Mouse (Mus musculus) midbrain, postnatal 0 days (tissue): ENCODE data around the gene Maml1. TPM values are rescaled to one million over a fixed set of nuclear protein-coding genes. Genes with fewer than 3 reads are reported as not detected.
"Not testable (repeated sequence)": the region's sequence is repeated elsewhere in the genome, so short reads cannot be mapped to it uniquely, and the experiment has no call there.

Experiments used
- ATAC-seq: fragments of 200-750 bp; cut with Nextera tagmentation; 2 replicates; pipeline ENCODE4 v1.8.0; 2017; ENCODE audit warnings: moderate number of reproducible peaks, mild to moderate bottlenecking, moderate TSS enrichment, moderate library complexity; ENCODE audit not compliant: low FRiP score
- DNase-seq: peaks from one replicate; pipeline ENCODE4 v3.0.0-alpha.2; 2015; ENCODE audit warnings: low spot score
- H3K27ac ChIP-seq: fragments of 300-500 bp; sonication (generic); 2 replicates; pipeline ENCODE4 v1.5.1; 2014; ENCODE audit warnings: low read depth, mild to moderate bottlenecking, low read length, mixed read lengths
- H3K27me3 ChIP-seq: fragments of 300-500 bp; sonication (generic); 2 replicates; pipeline ENCODE4 v1.6.1; 2014; ENCODE audit warnings: low read length, control low read depth, mixed read lengths; ENCODE audit not compliant: insufficient read depth
- H3K36me3 ChIP-seq: fragments of 300-500 bp; sonication (generic); 2 replicates; pipeline ENCODE4 v1.6.1; 2014; ENCODE audit warnings: low read length, control low read depth, mixed read lengths; ENCODE audit not compliant: insufficient read depth
- H3K4me1 ChIP-seq: fragments of 300-500 bp; sonication (generic); 2 replicates; pipeline ENCODE4 v1.6.1; 2014; ENCODE audit warnings: mild to moderate bottlenecking, control low read depth, antibody characterized with exemption, low read length, mixed read lengths; ENCODE audit not compliant: insufficient read depth
- H3K4me2 ChIP-seq: fragments of 300-500 bp; sonication (generic); 2 replicates; pipeline ENCODE4 v1.6.1; 2014; ENCODE audit warnings: low read depth, mild to moderate bottlenecking, low read length, mixed read lengths; ENCODE audit not compliant: poor library complexity, severe bottlenecking
- H3K4me3 ChIP-seq: fragments of 300-500 bp; sonication (generic); 2 replicates; pipeline ENCODE4 v1.5.1; 2014; ENCODE audit warnings: low read depth, mild to moderate bottlenecking, low read length, moderate library complexity
- H3K9ac ChIP-seq: fragments of 300-500 bp; sonication (generic); replicated peaks from 2 replicates; pipeline ENCODE4 v1.6.1; 2014; ENCODE audit warnings: mild to moderate bottlenecking, low read length, moderate library complexity, mixed read lengths; ENCODE audit not compliant: poor library complexity, severe bottlenecking
- H3K9me3 ChIP-seq: fragments of 300-500 bp; sonication (generic); 2 replicates; pipeline ENCODE4 v1.6.1; 2016; ENCODE audit warnings: low read length, control low read depth
- CTCF ChIP-seq: IDR thresholded peaks from 2 replicates; pipeline ENCODE4 v1.5.1; 2016; ENCODE audit warnings: antibody characterized with exemption, mild to moderate bottlenecking
- WGBS: fragments of 180-500 bp; shearing (Covaris S2); extraction: QIAGEN DNeasy Blood & Tissue Kit; methylation state at CpG from one replicate; pipeline ENCODE4 v1.1.7; 2014; 5-methylcytosine and 5-hydroxymethylcytosine counted together
- polyA plus RNA-seq: library from polyadenylated mRNA; unstranded; fragments of >200 nt; fragmentation: Nextera tagmentation; extraction: Ambion mirVana; gene quantifications from 2 replicates; pipeline ENCODE4 v1.2.1, GENCODE M21; 2015
- total RNA-seq: library from RNA; depleted of rRNA; stranded (reverse); fragments of >200 nt; gene quantifications from 2 replicates; pipeline ENCODE4 v1.2.3, GENCODE M21; 2014

Gene Maml1
- total and polyA plus RNA-seq, 2 experiments from 2014 or later, result 1.6 to 12.8 TPM

DNA sequence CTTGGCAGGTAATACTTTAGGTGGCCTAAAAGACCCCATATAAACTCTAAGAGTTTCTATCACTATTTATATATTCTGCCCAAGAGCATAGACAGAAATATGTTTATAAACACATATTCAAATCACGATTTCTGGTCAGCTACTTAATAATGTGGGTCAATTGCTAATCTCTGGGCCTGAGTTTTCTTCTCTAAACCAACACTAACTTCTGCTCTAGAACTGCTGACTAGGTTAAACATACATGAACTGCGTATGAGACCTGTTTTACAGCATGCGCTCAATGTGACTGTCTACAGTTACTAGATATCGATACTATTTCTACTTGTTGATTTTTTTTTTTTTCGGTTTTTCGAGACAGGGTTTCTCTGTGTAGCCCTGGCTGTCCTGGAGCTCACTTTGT lies 29.1 kb upstream of the Maml1 start:
- no peak for TF ChIP-seq CTCF
- H3K4me1 ChIP-seq, result peaks cover 13% of the 10 kb centered on the region; the same call in 1 of the 2 replicates
- ATAC-seq (no peak), DNase-seq (no peak)
- no peak overlapping the region for H3K4me3 ChIP-seq
- no peak overlapping the region for H3K27ac ChIP-seq
- no peaks in the 10 kb centered on the region for H3K36me3 ChIP-seq
- no peak overlapping the region for H3K9ac ChIP-seq
- no peaks in the 10 kb centered on the region for H3K9me3 ChIP-seq
- 94% methylated on average over 6 of the region's 6 CpGs for WGBS
- H3K27me3 ChIP-seq, result no peaks in the 10 kb centered on the region
- H3K4me2 ChIP-seq, result no peak overlapping the region

GRCm38 (mm10) chr11:50319343-50319742 lies 27.2 kb upstream of the Maml1 start:
- DNase-seq, ATAC-seq, H3K36me3 ChIP-seq, H3K4me3 ChIP-seq, H3K4me1 ChIP-seq, H3K27me3 ChIP-seq, H3K27ac ChIP-seq, H3K9me3 ChIP-seq, H3K9ac ChIP-seq, H3K4me2 ChIP-seq: not testable (repeated sequence)
- 87% methylated on average over 4 of the region's 4 CpGs for WGBS
- TF ChIP-seq CTCF, result peak; percentile 12; the same call in 1 of the 2 replicates

- DNase-seq (no peak), ATAC-seq (no peak)
- H3K27ac ChIP-seq, result no peak overlapping the region
- peaks cover 13% of the 10 kb centered on the region for H3K36me3 ChIP-seq
- no peaks in the 10 kb centered on the region for H3K4me1 ChIP-seq
- H3K9me3 ChIP-seq, result no peaks in the 10 kb centered on the region
- no peak overlapping the region for H3K4me3 ChIP-seq
- no peaks in the 10 kb centered on the region for H3K27me3 ChIP-seq
- no peak for TF ChIP-seq CTCF
- WGBS, result 82% methylated on average over 2 of the region's 2 CpGs
- no peak overlapping the region for H3K4me2 ChIP-seq
- H3K9ac ChIP-seq, result no peak overlapping the region
Measured at GRCm38 (mm10) chr11:50312803-50313202, 20.7 kb upstream of the Maml1 start.

DNA sequence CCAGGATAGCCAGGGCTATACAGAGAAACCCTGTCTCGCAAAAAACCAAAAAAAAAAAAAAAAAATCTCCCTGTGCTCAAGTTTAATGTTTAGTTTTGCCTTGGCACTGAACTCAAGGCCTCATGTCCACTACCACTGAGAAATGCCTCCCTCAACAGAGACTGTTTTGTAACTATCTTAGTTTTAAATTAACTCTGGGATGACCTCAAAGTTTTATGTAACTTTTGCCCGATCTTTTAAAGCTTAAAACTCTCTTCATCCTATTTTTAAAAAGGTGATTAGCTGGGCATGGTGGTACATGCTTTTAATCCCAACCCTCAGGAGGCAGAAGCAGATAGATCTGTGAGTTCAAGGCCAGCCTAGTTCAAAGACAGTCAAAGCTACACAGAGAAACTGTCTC lies 11.3 kb upstream of the Maml1 start:
- Histone ChIP-seq H3K9ac (no peak overlapping the region), H3K4me2 (no peak overlapping the region), H3K9me3 (no peaks in the 10 kb centered on the region), H3K27ac (no peak overlapping the region), H3K4me1 (no peaks in the 10 kb centered on the region), H3K4me3 (no peak overlapping the region), H3K27me3 (no peaks in the 10 kb centered on the region), H3K36me3 (peaks cover 46% of the 10 kb centered on the region)
- ATAC-seq, result no peak
- no peak for DNase-seq
- no peak for TF ChIP-seq CTCF
- 99% methylated on average over 2 of the region's 2 CpGs for WGBS

GRCm38 (mm10) chr11:50291321-50292165 lies 568 bp downstream of the Maml1 start:
- peaks cover 8% of the 10 kb centered on the region; the same call in 1 of the 2 replicates for H3K4me1 ChIP-seq
- peak overlapping the region; percentile 99 for H3K27ac ChIP-seq
- peaks cover 10% of the 10 kb centered on the region for H3K36me3 ChIP-seq
- H3K4me3 ChIP-seq, result peak overlapping the region; percentile 98
- no peaks in the 10 kb centered on the region for H3K9me3 ChIP-seq
- ATAC-seq (peak; percentile 82), DNase-seq (peak; percentile 58)
- WGBS, result 3% methylated on average over 73 of the region's 85 CpGs
- peak overlapping the region; percentile 81 for H3K4me2 ChIP-seq
- no peak for TF ChIP-seq CTCF
- H3K9ac ChIP-seq, result peak overlapping the region; percentile 99
- no peaks in the 10 kb centered on the region for H3K27me3 ChIP-seq

- H3K27me3 ChIP-seq, result no peaks in the 10 kb centered on the region
- no peak for ATAC-seq
- H3K9ac ChIP-seq, result peak overlapping the region; percentile 99
- H3K27ac ChIP-seq, result peak overlapping the region; percentile 99
- DNase-seq, result no peak
- WGBS, result 12% methylated on average over 20 of the region's 20 CpGs
- H3K4me2 ChIP-seq, result peak overlapping the region; percentile 81
- peak overlapping the region; percentile 98 for H3K4me3 ChIP-seq
- no peaks in the 10 kb centered on the region for H3K9me3 ChIP-seq
- peaks cover 8% of the 10 kb centered on the region; the same call in 1 of the 2 replicates for H3K4me1 ChIP-seq
- H3K36me3 ChIP-seq, result peaks cover 8% of the 10 kb centered on the region
- no peak for TF ChIP-seq CTCF
Measured at GRCm38 (mm10) chr11:50290486-50291225, 1.5 kb downstream of the Maml1 start.
